Mouse (Mus musculus) bone marrow macrophage, adult 2 months (primary cell): ENCODE data around the gene Elmo1.

Experiments used
- CTCF ChIP-seq: IDR thresholded peaks from 2 replicates; pipeline ENCODE4 v1.5.1; 2012; ENCODE audit warnings: low read depth, mild to moderate bottlenecking, low read length, moderate library complexity
- POLR2A ChIP-seq: IDR thresholded peaks from 2 replicates; pipeline ENCODE4 v1.6.1; 2012; ENCODE audit warnings: mild to moderate bottlenecking, low read depth, low read length, borderline replicate concordance

GRCm38 (mm10) chr13:20072994-20073393 is 17.4 kb upstream of the Elmo1 start:
- no peak for TF ChIP-seq CTCF
- no peak for TF ChIP-seq POLR2A
